Mouse (Mus musculus) liver, embryonic 11.5 days (tissue): ENCODE measurements around the gene Pqlc2. TPM values are rescaled to one million over a fixed set of nuclear protein-coding genes. Genes with fewer than 3 reads are reported as not detected.

Experiments used
- ATAC-seq: fragments of 200-750 bp; cut with Nextera tagmentation; replicated peaks from 2 replicates; pipeline ENCODE4 v1.8.0; 2017; ENCODE audit warnings: moderate number of reproducible peaks, mild to moderate bottlenecking, moderate TSS enrichment, moderate library complexity; ENCODE audit not compliant: low FRiP score
- DNase-seq: peaks from one replicate; pipeline ENCODE4 v3.0.0-alpha.2; 2017; ENCODE audit warnings: low spot score
- H3K27ac ChIP-seq: fragments of 300-500 bp; sonication (generic); 2 replicates; pipeline ENCODE4 v1.5.1; 2014; ENCODE audit warnings: mild to moderate bottlenecking, low read depth, low read length, control low read depth
- H3K27me3 ChIP-seq: fragments of 300-500 bp; sonication (generic); replicated peaks from 2 replicates; pipeline ENCODE4 v1.6.1; 2014; ENCODE audit warnings: low read length, mixed read lengths; ENCODE audit not compliant: control insufficient read depth, insufficient read depth
- H3K36me3 ChIP-seq: fragments of 300-500 bp; sonication (generic); 2 replicates; pipeline ENCODE4 v1.6.1; 2014; ENCODE audit warnings: mild to moderate bottlenecking, low read length, moderate library complexity, mixed read lengths; ENCODE audit not compliant: control insufficient read depth, insufficient read depth
- H3K4me1 ChIP-seq: fragments of 300-500 bp; sonication (generic); replicated peaks from 2 replicates; pipeline ENCODE4 v1.6.1; 2014; ENCODE audit warnings: low read length, mixed read lengths; ENCODE audit not compliant: control insufficient read depth, insufficient read depth
- H3K4me2 ChIP-seq: fragments of 300-500 bp; sonication (generic); 2 replicates; pipeline ENCODE4 v1.6.1; 2014; ENCODE audit warnings: mild to moderate bottlenecking, control low read depth, moderate library complexity
- H3K4me3 ChIP-seq: fragments of 300-500 bp; sonication (generic); 2 replicates; pipeline ENCODE4 v1.5.1; 2014; ENCODE audit warnings: low read depth, low read length, control low read depth
- H3K9ac ChIP-seq: fragments of 300-500 bp; sonication (generic); 2 replicates; pipeline ENCODE4 v1.6.1; 2014; ENCODE audit warnings: low read depth, low read length, control low read depth
- H3K9me3 ChIP-seq: fragments of 300-500 bp; sonication (generic); 2 replicates; pipeline ENCODE4 v1.6.1; 2016; ENCODE audit warnings: low read length, inconsistent platforms, mixed read lengths; ENCODE audit not compliant: control insufficient read depth
- WGBS: fragments of 180-500 bp; shearing (Covaris S2); extraction: QIAGEN DNeasy Blood & Tissue Kit; methylation state at CpG from one replicate; pipeline ENCODE4 v1.1.7; 2014; 5-methylcytosine and 5-hydroxymethylcytosine counted together
- polyA plus RNA-seq: library from polyadenylated mRNA; unstranded; fragments of >200 nt; fragmentation: Nextera tagmentation; extraction: Ambion mirVana; gene quantifications from 2 replicates; pipeline ENCODE4 v1.2.1, GENCODE M21; 2014

The Pqlc2 gene
- polyA plus RNA-seq, 1 experiment from 2014 or later = 15.5 TPM

DNA sequence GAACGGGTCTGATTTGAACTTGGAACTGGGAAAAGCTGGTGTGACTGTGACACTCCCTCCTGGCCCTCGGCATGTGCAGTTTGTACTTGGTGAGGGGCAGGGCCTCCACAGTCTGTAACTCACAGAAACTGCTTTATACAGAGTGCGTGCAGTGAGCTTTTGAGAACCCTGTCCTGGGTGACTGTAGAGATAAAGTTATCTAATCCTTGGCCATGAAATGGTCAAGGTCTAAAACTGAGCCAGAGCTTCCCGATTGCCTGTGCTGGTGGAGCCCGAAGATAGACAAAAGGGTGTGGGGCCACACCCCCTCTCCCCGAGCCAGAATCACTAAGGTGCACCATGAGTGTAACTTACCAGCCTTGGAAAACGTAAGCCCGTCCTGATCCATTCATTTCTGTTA lies 59.6 kb downstream of the Pqlc2 start:
- Histone ChIP-seq H3K9ac (no peak overlapping the region), H3K9me3 (no peaks in the 10 kb centered on the region), H3K27ac (no peak overlapping the region), H3K4me3 (no peak overlapping the region), H3K4me1 (peaks cover 27% of the 10 kb centered on the region), H3K27me3 (no peaks in the 10 kb centered on the region), H3K4me2 (no peak overlapping the region), H3K36me3 (peaks cover 7% of the 10 kb centered on the region; the same call in 1 of the 2 replicates)
- DNase-seq (no peak), ATAC-seq (peak; percentile 37; the same call in 1 of the 2 replicates)
- 44% methylated on average over 8 of the region's 8 CpGs for WGBS

GRCm38 (mm10) chr4:139250043-139250442 lies 60.5 kb downstream of the Pqlc2 start:
- DNase-seq = no peak
- H3K27me3 ChIP-seq = no peaks in the 10 kb centered on the region

DNA sequence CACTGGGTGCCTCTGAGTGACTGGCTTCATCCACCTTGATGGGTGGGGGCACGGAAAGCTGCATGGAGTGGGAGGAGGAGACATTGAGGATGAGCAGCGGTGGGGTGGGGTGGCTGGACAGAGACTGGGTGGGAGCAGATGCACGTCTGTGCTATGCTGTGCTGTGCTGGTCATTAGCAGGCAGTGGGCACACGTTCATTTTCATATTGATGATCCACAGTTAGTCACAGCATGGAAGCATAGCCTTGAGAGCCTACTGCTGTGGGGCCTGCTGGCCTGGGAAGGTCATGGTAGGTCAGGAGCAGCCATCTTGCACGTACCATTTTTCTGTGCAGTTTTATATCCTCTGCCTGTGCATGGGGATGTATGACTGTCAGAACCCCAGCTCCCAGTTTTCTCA lies 61.8 kb downstream of the Pqlc2 start:
- 89% methylated on average over 5 of the region's 5 CpGs for WGBS
- DNase-seq = no peak
- H3K4me1 ChIP-seq = peaks cover 27% of the 10 kb centered on the region

More at GRCm38 (mm10) chr4:139250043-139250442, 60.5 kb downstream of the Pqlc2 start:
- Histone ChIP-seq H3K9ac (no peak overlapping the region), H3K4me1 (peaks cover 27% of the 10 kb centered on the region), H3K36me3 (0 out of 2 replicates have a peak, but pooled peaks cover 5% of the 10 kb centered on the region), H3K27ac (no peak overlapping the region), H3K4me2 (no peak overlapping the region), H3K4me3 (no peak overlapping the region), H3K9me3 (no peaks in the 10 kb centered on the region)
- ATAC-seq = no peak
- 65% methylated on average over 5 of the region's 5 CpGs for WGBS

GRCm38 (mm10) chr4:139247966-139248365 lies 62.5 kb downstream of the Pqlc2 start:
- Histone ChIP-seq H3K4me3 (no peak overlapping the region), H3K27me3 (no peaks in the 10 kb centered on the region), H3K36me3 (peaks cover 5% of the 10 kb centered on the region; the same call in 1 of the 2 replicates), H3K9ac (no peak overlapping the region), H3K9me3 (no peaks in the 10 kb centered on the region), H3K4me1 (peaks cover 27% of the 10 kb centered on the region), H3K4me2 (no peak overlapping the region), H3K27ac (no peak overlapping the region; the same call in 1 of the 2 replicates)
- 79% methylated on average over 7 of the region's 7 CpGs for WGBS
- ATAC-seq (no peak), DNase-seq (no peak)

More for the DNA sequence above, 61.8 kb downstream of the Pqlc2 start:
- Histone ChIP-seq H3K27ac (no peak overlapping the region), H3K9me3 (no peaks in the 10 kb centered on the region), H3K36me3 (peaks cover 5% of the 10 kb centered on the region; the same call in 1 of the 2 replicates), H3K27me3 (no peaks in the 10 kb centered on the region), H3K9ac (no peak overlapping the region), H3K4me3 (no peak overlapping the region), H3K4me2 (no peak overlapping the region)
- ATAC-seq = no peak

DNA sequence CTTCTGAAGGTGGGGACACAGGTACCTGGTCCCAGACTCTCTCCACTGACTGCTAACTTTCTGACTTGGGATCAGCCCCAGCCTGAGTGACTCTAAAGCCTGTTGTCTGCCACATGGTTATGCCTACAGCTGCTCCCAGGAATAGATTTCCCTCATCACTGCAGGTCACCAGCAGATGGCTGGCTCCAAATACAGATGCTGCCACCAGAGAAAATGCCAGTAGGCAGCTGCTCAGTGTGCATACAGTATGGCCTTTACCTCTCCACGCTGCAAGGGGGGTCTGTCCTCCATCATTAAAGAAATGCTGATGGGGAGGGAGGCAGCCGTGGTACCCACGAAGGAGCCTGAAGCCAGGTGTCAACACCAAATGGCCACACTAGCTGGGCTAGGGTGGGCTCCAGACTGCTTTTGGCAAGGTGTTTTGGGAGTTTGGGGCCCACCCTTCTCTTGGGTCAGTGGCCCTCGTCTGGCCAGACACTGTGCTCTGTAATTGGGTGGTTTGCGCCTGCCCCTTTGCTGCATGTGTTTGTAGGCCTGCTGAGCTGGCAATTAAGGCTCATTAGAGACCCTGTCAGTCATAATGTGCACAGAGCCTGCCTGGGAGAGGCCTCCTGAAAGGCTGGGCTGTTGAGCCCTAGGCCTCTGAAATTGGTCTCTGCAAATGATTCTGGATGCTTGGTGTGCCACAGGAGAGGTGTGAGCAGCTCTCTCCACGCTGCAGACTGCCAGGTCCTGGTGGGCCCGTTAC lies 64.2 kb downstream of the Pqlc2 start:
- DNase-seq (no peak), ATAC-seq (no peak)
- H3K36me3 ChIP-seq = peaks cover 7% of the 10 kb centered on the region; the same call in 1 of the 2 replicates
- H3K4me2 ChIP-seq = no peak overlapping the region
- no peak overlapping the region for H3K9ac ChIP-seq
- H3K4me1 ChIP-seq = peaks cover 21% of the 10 kb centered on the region
- H3K9me3 ChIP-seq = no peaks in the 10 kb centered on the region
- H3K27me3 ChIP-seq = no peaks in the 10 kb centered on the region
- no peak overlapping the region for H3K27ac ChIP-seq
- WGBS = 82% methylated on average over 7 of the region's 7 CpGs
- no peak overlapping the region for H3K4me3 ChIP-seq

- WGBS = 90% methylated on average over 2 of the region's 2 CpGs
- H3K4me3 ChIP-seq = no peak overlapping the region
- no peak overlapping the region for H3K4me2 ChIP-seq
- no peaks in the 10 kb centered on the region for H3K27me3 ChIP-seq
- H3K9ac ChIP-seq = no peak overlapping the region
- ATAC-seq (no peak), DNase-seq (no peak)
- H3K27ac ChIP-seq = no peak overlapping the region
- H3K4me1 ChIP-seq = peaks cover 13% of the 10 kb centered on the region
- H3K9me3 ChIP-seq = no peaks in the 10 kb centered on the region
- H3K36me3 ChIP-seq = peaks cover 14% of the 10 kb centered on the region; the same call in 1 of the 2 replicates
These were observed 65.0 kb downstream of the Pqlc2 start for GRCm38 (mm10) chr4:139245534-139245933.

DNA sequence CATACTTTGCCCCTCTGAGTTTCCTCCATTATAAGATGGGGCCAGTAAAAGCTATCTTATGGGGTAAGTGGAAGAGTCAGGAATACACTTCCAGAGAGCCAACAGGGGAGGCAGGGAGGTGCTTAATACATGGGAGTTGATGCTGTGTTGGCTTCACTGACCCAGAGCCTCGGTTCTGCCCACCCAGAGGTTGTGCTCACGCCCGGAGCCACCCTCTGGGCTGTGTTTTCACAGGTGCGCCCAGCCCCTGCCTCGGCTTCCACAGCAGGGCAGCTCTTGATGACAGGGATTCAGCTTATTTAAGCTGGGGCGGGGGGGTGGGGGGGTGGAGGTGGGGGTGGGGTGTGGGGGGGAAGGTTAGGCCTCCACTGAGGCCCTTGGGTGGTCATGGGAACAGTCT lies 65.7 kb downstream of the Pqlc2 start:
- no peaks in the 10 kb centered on the region for H3K27me3 ChIP-seq
- H3K9ac ChIP-seq = no peak overlapping the region
- H3K4me3 ChIP-seq = no peak overlapping the region
- H3K4me1 ChIP-seq = peaks cover 6% of the 10 kb centered on the region; the same call in 1 of the 2 replicates
- no peaks in the 10 kb centered on the region for H3K9me3 ChIP-seq
- H3K4me2 ChIP-seq = no peak overlapping the region
- ATAC-seq = no peak
- peaks cover 22% of the 10 kb centered on the region; the same call in 1 of the 2 replicates for H3K36me3 ChIP-seq
- 86% methylated on average over 6 of the region's 6 CpGs for WGBS
- DNase-seq = no peak
- H3K27ac ChIP-seq = no peak overlapping the region

DNA sequence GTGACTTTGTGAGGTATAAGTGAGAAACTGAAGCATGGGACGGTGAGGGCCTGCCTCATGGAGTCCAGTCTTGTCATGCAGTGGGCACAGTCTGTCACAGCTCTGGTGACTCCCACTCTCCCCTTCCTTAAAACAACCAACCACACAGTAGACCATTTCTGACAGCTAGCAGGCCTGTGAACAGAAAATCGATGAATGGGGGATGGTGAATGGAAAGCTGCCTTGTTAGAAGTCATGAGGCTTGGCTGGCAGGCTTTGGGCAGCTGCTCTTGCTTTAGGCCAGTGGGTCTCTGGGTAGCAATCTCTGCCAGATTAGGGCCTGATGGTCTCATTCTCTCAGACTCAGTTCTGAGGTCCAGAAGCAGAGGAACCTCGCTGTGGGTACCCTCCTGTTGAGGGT lies 66.3 kb downstream of the Pqlc2 start:
- no peak overlapping the region for H3K4me2 ChIP-seq
- ATAC-seq (no peak), DNase-seq (no peak)
- 87% methylated on average over 3 of the region's 3 CpGs for WGBS
- no peak overlapping the region for H3K4me3 ChIP-seq
- H3K9me3 ChIP-seq = no peaks in the 10 kb centered on the region
- H3K4me1 ChIP-seq = 0 out of 2 replicates have a peak, but pooled peaks cover 3% of the 10 kb centered on the region
- H3K36me3 ChIP-seq = peaks cover 26% of the 10 kb centered on the region; the same call in 1 of the 2 replicates
- H3K27ac ChIP-seq = no peak overlapping the region
- H3K27me3 ChIP-seq = no peaks in the 10 kb centered on the region
- H3K9ac ChIP-seq = no peak overlapping the region
